Mouse (Mus musculus) A20 (cell line): Measurements from ENCODE around the gene Cep295nl.

Experiments
- DNase-seq: peaks from one replicate; pipeline ENCODE4 v3.0.0-alpha.2; 2011; ENCODE audit warnings: low read depth, low spot score

Cep295nl gene

DNA sequence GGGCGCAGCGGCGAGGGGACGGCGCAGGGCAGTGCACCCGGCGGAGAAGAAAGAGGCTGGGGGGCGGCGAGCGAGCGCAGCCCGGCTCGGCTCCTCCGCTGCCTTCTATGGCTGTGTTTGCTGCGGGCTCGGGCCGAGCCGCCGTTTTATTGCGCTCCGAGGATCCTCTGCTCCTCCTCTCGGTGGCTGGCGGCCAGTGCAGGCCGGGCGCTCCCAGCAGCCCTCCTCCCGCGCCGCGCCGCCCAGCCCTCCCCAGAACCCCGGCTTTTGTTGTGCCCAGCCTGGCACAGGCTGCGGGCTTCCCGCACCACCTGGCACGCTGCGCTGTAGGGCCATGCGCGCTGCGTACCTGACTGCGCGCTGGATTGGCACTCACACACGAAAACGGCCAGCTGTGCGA lies 12.9 kb upstream of the Cep295nl start:
- DNase-seq = no peak

GRCm38 (mm10) chr11:118354636-118355191 lies 12.4 kb upstream of the Cep295nl start:
- DNase-seq = no peak

DNA sequence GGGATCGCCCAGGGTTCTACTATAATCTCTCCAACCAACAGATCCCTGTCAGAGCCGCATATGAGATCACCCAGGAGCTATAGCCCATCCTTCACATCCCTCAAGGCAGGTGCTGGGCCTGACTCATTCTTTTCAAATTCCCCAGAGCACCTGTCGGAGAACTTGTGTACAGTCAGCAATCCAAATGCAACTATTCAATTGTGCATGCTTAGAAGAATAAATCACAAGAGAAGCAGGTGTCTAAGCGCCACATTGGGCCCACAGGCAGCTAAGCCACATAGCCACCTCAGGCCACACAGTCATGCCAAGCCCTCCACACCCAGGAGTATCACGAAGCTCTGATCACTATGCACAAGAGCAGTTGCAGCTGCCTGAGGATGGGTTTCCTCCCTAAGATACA lies 7.2 kb upstream of the Cep295nl start:
- no peak for DNase-seq

GRCm38 (mm10) chr11:118348877-118349276 lies 6.6 kb upstream of the Cep295nl start:
- DNase-seq = no peak

DNA sequence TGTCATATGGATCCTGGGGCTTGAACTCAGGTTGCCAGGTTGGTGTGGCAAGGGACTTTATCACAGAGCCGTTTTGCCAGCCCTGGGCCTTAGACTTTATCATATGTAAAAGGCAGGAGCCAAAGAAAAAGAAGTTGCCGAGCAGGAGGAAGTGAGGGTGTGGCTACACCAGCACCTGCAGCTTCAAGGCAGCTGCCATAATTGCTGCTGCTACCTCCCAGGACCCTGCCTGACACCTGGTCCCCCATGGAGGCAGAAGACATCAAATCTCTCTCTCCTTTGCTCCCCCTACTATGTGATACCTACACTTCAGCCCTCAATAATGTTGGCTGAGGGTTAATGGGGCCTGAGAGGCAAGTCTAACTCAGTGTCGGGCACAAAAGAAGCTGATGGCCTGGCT lies 6.1 kb upstream of the Cep295nl start:
- peak; percentile 55 for DNase-seq

DNA sequence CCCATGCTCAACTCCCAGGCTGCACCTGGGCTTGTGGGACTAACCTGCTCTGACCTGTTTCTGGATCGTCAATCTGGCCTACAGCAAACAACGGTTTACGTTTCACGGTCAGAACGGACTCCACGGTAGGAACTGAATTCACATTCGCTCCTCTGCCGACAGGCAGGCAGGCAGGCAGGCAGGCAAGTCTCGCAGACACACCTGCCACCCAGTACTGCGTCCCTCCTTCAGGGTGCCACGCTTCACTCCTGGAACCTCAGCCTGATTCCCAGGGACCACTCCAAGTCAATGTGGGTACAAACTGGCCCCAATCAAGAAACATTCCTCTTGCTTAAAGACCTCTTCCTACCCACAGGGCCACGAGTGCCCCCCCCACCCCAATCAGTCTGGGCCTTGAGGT lies 5.6 kb upstream of the Cep295nl start:
- no peak for DNase-seq

- DNase-seq = no peak
These were observed 5.1 kb upstream of the Cep295nl start for GRCm38 (mm10) chr11:118347391-118347790.

GRCm38 (mm10) chr11:118346395-118347096 lies 4.2 kb upstream of the Cep295nl start:
- DNase-seq = no peak

DNA sequence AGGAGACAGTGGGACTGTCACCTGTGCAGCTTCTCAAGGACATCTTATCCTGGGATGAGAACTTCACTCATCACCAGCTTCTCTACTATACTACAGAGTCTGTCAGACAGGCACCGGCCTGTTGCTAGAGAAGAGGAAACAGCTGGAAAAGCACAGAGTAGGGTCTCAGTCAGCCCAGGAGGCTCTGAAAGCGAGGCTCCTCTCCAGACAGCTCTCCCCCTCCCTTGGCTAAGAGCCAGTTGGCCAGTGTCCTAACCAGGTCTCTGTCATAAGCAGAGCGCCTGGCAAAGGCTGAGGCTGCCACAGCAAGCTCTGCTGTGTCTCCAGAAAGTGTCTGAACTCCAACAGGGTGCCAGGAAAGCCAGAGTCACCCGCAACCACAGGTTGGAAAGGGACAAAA lies 3.4 kb upstream of the Cep295nl start:
- DNase-seq = no peak

DNA sequence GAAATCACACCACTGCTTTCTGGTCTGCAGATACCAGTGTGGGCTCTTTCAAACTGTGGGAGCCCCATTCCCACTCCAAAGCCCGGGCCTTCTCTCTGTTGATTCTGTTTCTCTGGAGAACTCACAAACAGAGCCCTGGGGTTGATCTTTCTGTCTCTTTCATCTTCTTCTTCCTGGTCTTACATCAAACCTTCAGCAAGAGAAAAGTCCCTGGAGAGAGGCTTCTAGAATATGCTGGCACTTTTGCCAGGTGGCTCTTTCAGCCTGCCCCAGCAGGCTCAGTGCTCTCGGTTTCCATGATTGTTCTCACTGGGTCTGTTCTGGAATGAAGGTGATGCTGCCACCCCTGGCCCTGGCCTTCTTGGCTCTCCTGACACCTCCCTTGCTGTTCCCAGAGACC lies 1.3 kb upstream of the Cep295nl start:
- no peak for DNase-seq

DNA sequence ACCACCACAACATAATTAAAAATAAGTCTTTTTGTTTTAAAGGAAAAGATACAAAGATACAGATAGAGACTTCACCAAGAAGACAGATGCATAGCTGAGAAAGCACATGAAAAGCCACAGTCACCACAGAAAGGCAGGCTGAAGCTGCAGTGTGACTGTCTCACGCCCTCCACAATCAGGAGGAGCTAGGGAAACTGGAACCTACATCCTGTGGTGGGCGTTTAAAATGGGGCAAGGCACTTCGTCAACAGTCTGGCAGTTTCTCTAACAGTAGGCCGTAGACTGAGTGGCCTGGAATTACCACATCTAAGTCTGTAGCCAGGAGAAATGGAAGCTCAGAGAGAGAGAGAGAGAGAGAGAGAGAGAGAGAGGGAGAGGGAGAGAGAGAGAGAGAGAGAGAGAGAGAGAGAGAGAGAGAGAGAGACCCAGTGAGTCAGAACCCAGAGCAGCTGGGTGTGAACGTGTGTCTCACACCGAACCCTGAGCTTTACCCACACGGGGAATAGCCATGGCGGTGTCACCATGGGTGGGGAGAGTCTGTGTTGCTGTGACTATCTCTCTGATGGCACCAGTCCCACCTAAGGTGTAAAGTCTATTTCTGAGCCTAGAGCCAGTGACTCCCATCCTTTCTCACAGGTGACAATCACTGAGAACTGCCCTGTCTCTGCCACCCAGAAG lies 4.7 kb downstream of the Cep295nl start:
- no peak for DNase-seq

DNA sequence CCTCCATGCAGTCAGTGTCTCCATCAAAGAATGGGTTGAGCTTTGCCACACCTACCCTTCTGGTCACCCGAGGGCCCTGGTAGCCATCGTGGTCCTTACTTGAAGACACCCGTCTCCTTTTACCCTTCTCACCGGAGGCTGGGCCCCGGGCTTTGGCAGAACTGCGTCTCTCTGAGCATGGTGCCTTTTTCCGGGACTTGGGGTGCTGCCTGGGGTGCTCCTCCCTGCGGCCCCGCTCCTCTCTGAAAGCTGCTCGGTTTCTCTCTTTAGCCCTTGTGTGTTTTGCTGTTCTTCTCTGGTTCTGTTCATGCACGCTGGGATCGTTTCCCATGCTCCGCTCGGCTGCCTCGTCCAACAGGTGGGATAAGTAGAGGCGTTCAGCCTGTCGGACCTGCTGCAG lies 8.9 kb downstream of the Cep295nl start:
- no peak for DNase-seq

- DNase-seq = no peak
These were observed 9.9 kb downstream of the Cep295nl start for GRCm38 (mm10) chr11:118332376-118332775.

DNA sequence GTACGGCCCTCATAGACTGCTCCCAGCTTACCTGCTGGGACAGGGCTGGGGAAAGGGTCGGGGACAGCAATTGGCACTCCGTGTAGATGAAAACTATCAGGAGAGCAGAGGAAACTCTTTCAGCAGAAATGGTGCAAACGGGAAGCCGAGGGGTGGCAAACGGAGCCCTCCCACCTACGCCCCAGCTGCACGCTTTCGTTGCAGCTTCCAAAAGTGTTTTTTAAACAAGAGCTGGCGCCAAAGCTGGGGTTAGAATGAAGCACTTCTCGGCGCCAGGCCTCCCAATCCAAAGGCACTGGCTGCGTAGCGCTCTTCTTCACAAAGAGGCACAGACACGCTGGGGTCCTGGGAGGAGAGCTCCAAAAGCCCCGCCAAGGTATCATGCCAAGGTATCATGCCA lies 11.5 kb downstream of the Cep295nl start:
- DNase-seq = no peak

GRCm38 (mm10) chr11:118330361-118330760 lies 11.9 kb downstream of the Cep295nl start:
- DNase-seq = no peak

DNA sequence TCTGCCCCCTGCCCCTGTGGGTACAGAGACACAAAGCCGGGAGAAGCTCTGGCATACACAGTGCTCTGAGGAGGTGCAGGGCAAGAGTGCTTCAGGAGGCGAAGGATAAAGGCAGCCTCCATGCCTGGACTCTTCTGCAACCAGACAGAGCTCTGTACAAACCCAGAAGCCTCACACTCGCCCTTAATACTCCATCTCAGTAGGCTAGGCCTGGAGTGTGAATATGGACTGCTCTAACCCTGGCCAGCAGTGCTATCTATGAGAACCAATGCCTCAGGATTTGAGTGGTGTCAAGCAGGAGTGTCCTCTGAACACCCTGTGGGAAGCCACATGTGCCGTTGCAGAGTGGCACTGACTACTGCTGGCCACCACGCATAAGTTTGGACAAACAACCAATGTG lies 13.4 kb downstream of the Cep295nl start:
- no peak for DNase-seq

GRCm38 (mm10) chr11:118328511-118328910 lies 13.8 kb downstream of the Cep295nl start:
- no peak for DNase-seq

DNA sequence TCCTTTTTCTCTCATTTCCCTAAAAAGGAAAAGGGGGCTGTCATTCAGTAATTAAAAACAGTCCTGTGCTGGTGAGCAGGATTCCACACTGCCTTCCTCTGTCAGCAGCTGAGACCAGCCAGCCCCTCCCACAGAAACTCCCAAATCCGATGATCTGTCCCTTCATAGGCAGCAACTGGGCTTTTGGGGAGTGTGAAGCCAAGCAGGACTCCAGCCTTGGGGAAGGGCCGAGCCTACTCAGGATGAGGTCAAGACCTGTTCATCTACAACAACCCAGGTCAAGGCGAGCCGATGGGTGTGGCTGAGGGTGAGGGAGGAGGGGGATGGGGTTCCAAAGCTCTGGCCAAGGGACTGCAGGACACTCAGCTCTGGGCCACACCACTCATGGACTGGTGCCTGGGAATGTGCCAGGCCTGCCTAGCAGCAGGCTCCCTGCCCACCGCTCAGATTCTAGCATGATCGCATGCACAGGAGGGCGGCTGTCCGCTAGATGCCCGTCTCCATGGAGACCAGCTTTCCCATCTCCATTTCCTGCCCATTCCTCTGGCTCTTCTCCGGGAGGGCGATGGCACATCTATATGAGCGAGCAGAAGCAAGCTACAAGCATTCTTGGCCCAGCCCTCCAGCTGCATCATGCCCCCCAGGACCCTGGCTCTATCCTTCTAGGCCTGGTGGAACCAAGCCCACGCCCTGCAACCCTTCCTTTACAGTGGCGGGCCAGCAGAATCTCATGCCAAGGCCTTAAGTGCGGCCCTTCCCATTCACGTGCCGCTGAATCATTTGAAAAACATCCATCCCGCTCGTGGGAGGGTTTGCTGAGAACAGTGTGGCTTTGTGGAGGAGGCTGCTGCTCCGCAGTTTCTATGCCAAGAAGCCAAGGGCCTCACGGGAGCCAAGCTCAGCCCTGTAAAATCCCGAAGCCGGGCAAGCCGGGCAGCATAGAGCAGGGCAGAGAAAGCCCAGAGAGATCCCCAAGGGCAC lies 15.0 kb downstream of the Cep295nl start:
- DNase-seq = no peak

- no peak for DNase-seq
These were observed 15.8 kb downstream of the Cep295nl start for GRCm38 (mm10) chr11:118326491-118326890.

GRCm38 (mm10) chr11:118324541-118324940 lies 17.8 kb downstream of the Cep295nl start:
- no peak for DNase-seq

DNA sequence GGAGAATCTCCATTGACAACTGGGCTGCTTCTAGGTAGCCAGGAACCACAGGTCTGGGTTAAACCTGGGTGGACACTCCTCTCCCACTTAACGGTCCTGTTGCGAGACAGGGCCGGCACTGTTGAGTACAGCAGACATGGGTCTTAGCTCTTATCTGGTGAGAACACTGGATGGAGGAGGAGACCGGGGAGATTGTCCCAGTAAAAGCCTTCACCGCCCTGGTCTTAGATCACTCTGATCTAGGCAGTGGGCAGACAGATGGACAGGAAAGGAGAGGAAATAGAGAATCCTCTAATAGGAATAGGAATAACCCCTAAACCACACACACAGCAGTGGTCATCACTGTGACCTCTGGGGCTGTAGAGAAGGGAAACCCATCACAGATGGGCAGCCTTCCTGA lies 18.3 kb downstream of the Cep295nl start:
- DNase-seq = no peak

GRCm38 (mm10) chr11:118322647-118323046 lies 19.7 kb downstream of the Cep295nl start:
- no peak for DNase-seq
